Mouse (Mus musculus) neural tube, embryonic 12.5 days (tissue): ENCODE measurements around the gene Fance. TPM values are rescaled to one million over a fixed set of nuclear protein-coding genes. Genes with fewer than 3 reads are reported as not detected.

Experiments
- ATAC-seq: fragments of 200-750 bp; cut with Nextera tagmentation; 2 replicates; pipeline ENCODE4 v1.8.0; 2017; ENCODE audit warnings: low read depth, mild to moderate bottlenecking, moderate TSS enrichment, moderate library complexity; ENCODE audit not compliant: low FRiP score
- H3K27ac ChIP-seq: fragments of 300-500 bp; sonication (generic); 2 replicates; pipeline ENCODE4 v1.5.1; 2016
- H3K27me3 ChIP-seq: fragments of 300-500 bp; sonication (generic); replicated peaks from 2 replicates; pipeline ENCODE4 v1.6.1; 2016; ENCODE audit warnings: mild to moderate bottlenecking
- H3K36me3 ChIP-seq: fragments of 300-500 bp; sonication (generic); 2 replicates; pipeline ENCODE4 v1.6.1; 2016; ENCODE audit warnings: mild to moderate bottlenecking
- H3K4me1 ChIP-seq: fragments of 300-500 bp; sonication (generic); 2 replicates; pipeline ENCODE4 v1.6.1; 2016
- H3K4me2 ChIP-seq: fragments of 300-500 bp; sonication (generic); replicated peaks from 2 replicates; pipeline ENCODE4 v1.6.1; 2016; ENCODE audit warnings: mild to moderate bottlenecking
- H3K4me3 ChIP-seq: fragments of 300-500 bp; sonication (generic); 2 replicates; pipeline ENCODE4 v1.5.1; 2016
- H3K9ac ChIP-seq: fragments of 300-500 bp; sonication (generic); 2 replicates; pipeline ENCODE4 v1.6.1; 2016; ENCODE audit warnings: mild to moderate bottlenecking
- H3K9me3 ChIP-seq: fragments of 300-500 bp; sonication (generic); 2 replicates; pipeline ENCODE4 v1.6.1; 2016; ENCODE audit warnings: mild to moderate bottlenecking
- WGBS: fragments of 180-500 bp; shearing (Covaris S2); methylation state at CpG from one replicate; pipeline ENCODE4 v1.1.7; 2016; 5-methylcytosine and 5-hydroxymethylcytosine counted together
- polyA plus RNA-seq: library from polyadenylated mRNA; unstranded; fragments of >200 nt; fragmentation: Nextera tagmentation; extraction: Ambion mirVana; gene quantifications from 2 replicates; pipeline ENCODE4 v1.2.1, GENCODE M21; 2016

Fance gene
- polyA plus RNA-seq, 1 experiment from 2014 or later = 31.2 TPM

- no peak for ATAC-seq
- no peak overlapping the region for H3K27ac ChIP-seq
- WGBS = 17% methylated on average over 10 of the region's 10 CpGs
- H3K27me3 ChIP-seq = peaks cover 28% of the 10 kb centered on the region
- no peaks in the 10 kb centered on the region for H3K9me3 ChIP-seq
- no peak overlapping the region for H3K4me3 ChIP-seq
- no peaks in the 10 kb centered on the region for H3K4me1 ChIP-seq
- H3K9ac ChIP-seq = no peak overlapping the region
- H3K36me3 ChIP-seq = no peaks in the 10 kb centered on the region
- H3K4me2 ChIP-seq = no peak overlapping the region
These were observed 60.5 kb downstream of the Fance start for GRCm38 (mm10) chr17:28373821-28374220.

- Histone ChIP-seq H3K9me3 (no peaks in the 10 kb centered on the region), H3K27me3 (peaks cover 28% of the 10 kb centered on the region), H3K4me3 (no peak overlapping the region), H3K9ac (no peak overlapping the region), H3K27ac (no peak overlapping the region), H3K4me1 (no peaks in the 10 kb centered on the region), H3K36me3 (no peaks in the 10 kb centered on the region), H3K4me2 (no peak overlapping the region)
- ATAC-seq = no peak
- WGBS = 21% methylated on average over 16 of the region's 16 CpGs
These were observed 61.2 kb downstream of the Fance start for GRCm38 (mm10) chr17:28374494-28374893.

- H3K4me2 ChIP-seq = 0 out of 2 replicates have a peak overlapping the region, but pooled peaks have one; percentile 9
- no peak overlapping the region for H3K27ac ChIP-seq
- no peak overlapping the region for H3K4me3 ChIP-seq
- H3K9ac ChIP-seq = no peak overlapping the region
- H3K4me1 ChIP-seq = no peaks in the 10 kb centered on the region
- H3K9me3 ChIP-seq = no peaks in the 10 kb centered on the region
- H3K36me3 ChIP-seq = no peaks in the 10 kb centered on the region
- ATAC-seq = no peak
- H3K27me3 ChIP-seq = peaks cover 28% of the 10 kb centered on the region
- 5% methylated on average over 17 of the region's 17 CpGs for WGBS
These were observed 62.3 kb downstream of the Fance start for GRCm38 (mm10) chr17:28375592-28376061.

Other genes with a start within 250 kb of the Fance start
- gene Tcp11, start 232.9 kb upstream of the Fance start, polyA plus RNA-seq = 1.3 and 1.4 TPM in 2 replicates
- gene Scube3, start 171.4 kb upstream of the Fance start, polyA plus RNA-seq = 6.8 and 7.3 TPM in 2 replicates
- 45.0 and 53.9 TPM in 2 replicates for gene Zfp523, start 136.4 kb upstream of the Fance start, polyA plus RNA-seq
- 4.4 and 5.3 TPM in 2 replicates for gene Def6, start 105.7 kb upstream of the Fance start, polyA plus RNA-seq
- gene Ppard, start 80.8 kb upstream of the Fance start, polyA plus RNA-seq = 2.2 and 2.3 TPM in 2 replicates
- gene Rpl10a, start 15.0 kb downstream of the Fance start, polyA plus RNA-seq = 341 and 353 TPM in 2 replicates
- gene Tead3, start 37.3 kb downstream of the Fance start, polyA plus RNA-seq = 3.5 and 4.8 TPM in 2 replicates
- gene Tulp1, start 51.7 kb downstream of the Fance start, polyA plus RNA-seq = 3.0 and 5.1 TPM in 2 replicates
- 34.1 and 35.1 TPM in 2 replicates for gene Fkbp5, start 204.0 kb downstream of the Fance start, polyA plus RNA-seq
- not detected in 2 replicates for gene Armc12, start 217.3 kb downstream of the Fance start, polyA plus RNA-seq
- not detected in 2 replicates for gene Clpsl2, start 235.9 kb downstream of the Fance start, polyA plus RNA-seq
- gene Clps, start 247.2 kb downstream of the Fance start, polyA plus RNA-seq = not detected in 2 replicates